Mouse (Mus musculus): Measurements from ENCODE around the gene AC161166.1.

The AC161166.1 gene

GRCm38 (mm10) chr7:24461376-24462051, 50.7 kb downstream of the AC161166.1 start:
- DNase-seq (ENCODE audit: low spot score): no peak
